Mouse (Mus musculus) embryonic facial prominence, embryonic 15.5 days (tissue): ENCODE results near the gene Nfia. TPM values are rescaled to one million over a fixed set of nuclear protein-coding genes. Genes with fewer than 3 reads are reported as not detected.
A peak's percentile ranks its signal among the peaks of the same experiment; 100 is the strongest.

ENCODE experiments used
- ATAC-seq: fragments of 200-750 bp; cut with Nextera tagmentation; 2 replicates; pipeline ENCODE4 v1.8.0; 2017; ENCODE audit warnings: low read depth, moderate TSS enrichment; ENCODE audit not compliant: insufficient number of reproducible peaks, low FRiP score, low TSS enrichment
- H3K27ac ChIP-seq: fragments of 300-500 bp; sonication (generic); replicated peaks from 2 replicates; pipeline ENCODE4 v1.5.1; 2015; ENCODE audit warnings: mild to moderate bottlenecking, inconsistent platforms
- H3K27me3 ChIP-seq: fragments of 300-500 bp; sonication (generic); 2 replicates; pipeline ENCODE4 v1.6.1; 2015; ENCODE audit warnings: inconsistent platforms
- H3K36me3 ChIP-seq: fragments of 300-500 bp; sonication (generic); 2 replicates; pipeline ENCODE4 v1.6.1; 2015; ENCODE audit warnings: mild to moderate bottlenecking, inconsistent platforms
- H3K4me1 ChIP-seq: fragments of 300-500 bp; sonication (generic); 2 replicates; pipeline ENCODE4 v1.6.1; 2015; ENCODE audit warnings: inconsistent platforms
- H3K4me2 ChIP-seq: fragments of 300-500 bp; sonication (generic); replicated peaks from 2 replicates; pipeline ENCODE4 v1.6.1; 2015; ENCODE audit warnings: mild to moderate bottlenecking, inconsistent platforms
- H3K4me3 ChIP-seq: fragments of 300-500 bp; sonication (generic); replicated peaks from 2 replicates; pipeline ENCODE4 v1.5.1; 2015; ENCODE audit warnings: mild to moderate bottlenecking, inconsistent platforms
- H3K9ac ChIP-seq: fragments of 300-500 bp; sonication (generic); 2 replicates; pipeline ENCODE4 v1.6.1; 2015; ENCODE audit warnings: inconsistent platforms
- H3K9me3 ChIP-seq: fragments of 300-500 bp; sonication (generic); replicated peaks from 2 replicates; pipeline ENCODE4 v1.6.1; 2016; ENCODE audit warnings: inconsistent platforms
- WGBS: fragments of 180-500 bp; shearing (Covaris S2); methylation state at CpG from one replicate; pipeline ENCODE4 v1.1.7; 2015; 5-methylcytosine and 5-hydroxymethylcytosine counted together
- polyA plus RNA-seq: library from polyadenylated mRNA; unstranded; fragments of >200 nt; fragmentation: Nextera tagmentation; extraction: Ambion mirVana; gene quantifications from 2 replicates; pipeline ENCODE4 v1.2.1, GENCODE M21; 2015

Gene Nfia
- polyA plus RNA-seq, 1 experiment from 2014 or later: 55.4 TPM

GRCm38 (mm10) chr4:98108676-98109016, 336.1 kb downstream of the Nfia start:
- no peaks in the 10 kb centered on the region for H3K9me3 ChIP-seq
- H3K27me3 ChIP-seq: no peaks in the 10 kb centered on the region
- H3K4me2 ChIP-seq: no peak overlapping the region
- 0 out of 2 replicates have a peak, but pooled peaks have one; percentile 46 for ATAC-seq
- no peaks in the 10 kb centered on the region for H3K36me3 ChIP-seq
- peaks cover 51% of the 10 kb centered on the region for H3K4me1 ChIP-seq
- H3K4me3 ChIP-seq: no peak overlapping the region
- H3K9ac ChIP-seq: no peak overlapping the region
- peak overlapping the region; percentile 78 for H3K27ac ChIP-seq
- 22% methylated on average over 4 of the region's 4 CpGs for WGBS

- no peak overlapping the region for H3K4me2 ChIP-seq
- H3K9me3 ChIP-seq: no peaks in the 10 kb centered on the region
- ATAC-seq: no peak
- no peaks in the 10 kb centered on the region for H3K27me3 ChIP-seq
- no peak overlapping the region for H3K4me3 ChIP-seq
- H3K9ac ChIP-seq: no peak overlapping the region
- H3K27ac ChIP-seq: peak overlapping the region; percentile 78
- H3K4me1 ChIP-seq: peaks cover 47% of the 10 kb centered on the region
- no peaks in the 10 kb centered on the region for H3K36me3 ChIP-seq
- 19% methylated on average over 7 of the region's 7 CpGs for WGBS
Measured at GRCm38 (mm10) chr4:98109064-98109463, 336.5 kb downstream of the Nfia start.

GRCm38 (mm10) chr4:98109911-98110310, 337.4 kb downstream of the Nfia start:
- 86% methylated on average over 4 of the region's 4 CpGs for WGBS
- Histone ChIP-seq H3K27me3 (no peaks in the 10 kb centered on the region), H3K27ac (no peak overlapping the region)

GRCm38 (mm10) chr4:98113289-98114024, 340.9 kb downstream of the Nfia start:
- Histone ChIP-seq H3K27ac (no peak overlapping the region), H3K9me3 (no peaks in the 10 kb centered on the region), H3K4me1 (peaks cover 9% of the 10 kb centered on the region; the same call in 1 of the 2 replicates), H3K9ac (no peak overlapping the region), H3K4me3 (no peak overlapping the region), H3K27me3 (no peaks in the 10 kb centered on the region), H3K4me2 (no peak overlapping the region), H3K36me3 (no peaks in the 10 kb centered on the region)
- 77% methylated on average over 10 of the region's 10 CpGs for WGBS
- no peak for ATAC-seq

More at GRCm38 (mm10) chr4:98109911-98110310, 337.4 kb downstream of the Nfia start:
- no peaks in the 10 kb centered on the region for H3K36me3 ChIP-seq
- no peak overlapping the region for H3K4me2 ChIP-seq
- H3K4me1 ChIP-seq: peaks cover 39% of the 10 kb centered on the region
- H3K4me3 ChIP-seq: no peak overlapping the region
- ATAC-seq: no peak
- H3K9me3 ChIP-seq: no peaks in the 10 kb centered on the region
- no peak overlapping the region for H3K9ac ChIP-seq

- Histone ChIP-seq H3K9ac (no peak overlapping the region), H3K4me1 (0 out of 2 replicates have a peak, but pooled peaks cover 3% of the 10 kb centered on the region), H3K36me3 (no peaks in the 10 kb centered on the region), H3K4me2 (no peak overlapping the region), H3K27ac (no peak overlapping the region), H3K4me3 (no peak overlapping the region), H3K27me3 (no peaks in the 10 kb centered on the region), H3K9me3 (no peaks in the 10 kb centered on the region)
- ATAC-seq: no peak
- 68% methylated on average over 2 of the region's 2 CpGs for WGBS
Measured at GRCm38 (mm10) chr4:98114966-98115365, 342.4 kb downstream of the Nfia start.

GRCm38 (mm10) chr4:98115401-98115800, 342.9 kb downstream of the Nfia start:
- Histone ChIP-seq H3K4me1 (0 out of 2 replicates have a peak, but pooled peaks cover 3% of the 10 kb centered on the region), H3K36me3 (no peaks in the 10 kb centered on the region), H3K27ac (no peak overlapping the region; the same call in 1 of the 2 replicates), H3K4me2 (no peak overlapping the region), H3K27me3 (no peaks in the 10 kb centered on the region), H3K4me3 (no peak overlapping the region), H3K9me3 (no peaks in the 10 kb centered on the region), H3K9ac (no peak overlapping the region)
- ATAC-seq: no peak
- 77% methylated on average over 4 of the region's 4 CpGs for WGBS

GRCm38 (mm10) chr4:98116046-98116445, 343.5 kb downstream of the Nfia start:
- H3K4me2 ChIP-seq: no peak overlapping the region
- no peaks in the 10 kb centered on the region for H3K36me3 ChIP-seq
- H3K27me3 ChIP-seq: no peaks in the 10 kb centered on the region
- ATAC-seq: no peak
- no peak overlapping the region for H3K4me3 ChIP-seq
- 0 out of 2 replicates have a peak, but pooled peaks cover 3% of the 10 kb centered on the region for H3K4me1 ChIP-seq
- H3K9me3 ChIP-seq: no peaks in the 10 kb centered on the region
- 87% methylated on average over 7 of the region's 7 CpGs for WGBS
- no peak overlapping the region for H3K27ac ChIP-seq
- H3K9ac ChIP-seq: no peak overlapping the region

- Histone ChIP-seq H3K27ac (no peak overlapping the region), H3K4me1 (0 out of 2 replicates have a peak, but pooled peaks cover 3% of the 10 kb centered on the region), H3K4me3 (no peak overlapping the region), H3K9me3 (no peaks in the 10 kb centered on the region), H3K4me2 (no peak overlapping the region), H3K36me3 (no peaks in the 10 kb centered on the region), H3K9ac (no peak overlapping the region), H3K27me3 (no peaks in the 10 kb centered on the region)
- 63% methylated on average over 3 of the region's 3 CpGs for WGBS
- no peak for ATAC-seq
Measured at GRCm38 (mm10) chr4:98118126-98118525, 345.6 kb downstream of the Nfia start.

GRCm38 (mm10) chr4:98118761-98119675, 346.5 kb downstream of the Nfia start:
- no peak for ATAC-seq
- Histone ChIP-seq H3K4me2 (no peak overlapping the region), H3K36me3 (no peaks in the 10 kb centered on the region), H3K9ac (no peak overlapping the region), H3K9me3 (no peaks in the 10 kb centered on the region), H3K4me1 (0 out of 2 replicates have a peak, but pooled peaks cover 3% of the 10 kb centered on the region), H3K27me3 (no peaks in the 10 kb centered on the region), H3K27ac (no peak overlapping the region), H3K4me3 (no peak overlapping the region)
- 75% methylated on average over 10 of the region's 10 CpGs for WGBS

GRCm38 (mm10) chr4:98119949-98120531, 347.5 kb downstream of the Nfia start:
- no peak overlapping the region for H3K9ac ChIP-seq
- no peak for ATAC-seq
- 0 out of 2 replicates have a peak, but pooled peaks cover 3% of the 10 kb centered on the region for H3K4me1 ChIP-seq
- H3K27ac ChIP-seq: no peak overlapping the region
- H3K4me3 ChIP-seq: no peak overlapping the region
- H3K36me3 ChIP-seq: no peaks in the 10 kb centered on the region
- 60% methylated on average over 3 of the region's 3 CpGs for WGBS
- H3K9me3 ChIP-seq: no peaks in the 10 kb centered on the region
- no peaks in the 10 kb centered on the region for H3K27me3 ChIP-seq
- no peak overlapping the region for H3K4me2 ChIP-seq
